Mouse (Mus musculus): ENCODE results near the gene Cpt2.

DNA sequence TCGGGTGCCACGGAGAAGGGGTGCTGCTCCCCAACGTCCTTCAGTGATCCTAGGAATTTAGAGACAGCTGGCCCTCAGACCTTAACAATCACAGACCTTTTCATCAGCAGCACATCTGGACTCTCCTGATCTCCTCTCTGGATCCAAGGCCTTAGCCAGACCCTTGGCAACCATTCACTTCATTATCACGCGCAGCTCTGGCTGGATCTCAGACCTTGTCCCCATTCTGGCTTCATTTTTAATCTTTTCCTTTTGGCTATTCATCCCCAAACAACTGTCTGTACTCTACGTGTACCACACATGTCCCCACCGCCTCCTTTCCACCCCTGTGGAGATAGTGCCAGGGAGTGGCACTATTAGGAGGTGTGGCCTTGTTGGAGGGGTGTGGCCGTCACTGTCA is 9.8 kb upstream of the Cpt2 start:
- no peak for TF ChIP-seq CTCF (conservative IDR thresholded peaks at IDR 0.05 in 1 of 2, IDR thresholded peaks at IDR 0.05 in 1 of 2; ENCODE audit: low read depth in 2 of 2, low read length in 2 of 2)
- TF ChIP-seq KAT2A (IDR thresholded peaks at IDR 0.05; ENCODE audit: insufficient replicate concordance, low read length), result no peak
- TF ChIP-seq POLR2A (IDR thresholded peaks at IDR 0.05; ENCODE audit: low read depth, low read length), result no peak

Measured in CH12.LX (cell line).